Mouse (Mus musculus): ENCODE data around the gene Cpd. TPM values are rescaled to one million over a fixed set of nuclear protein-coding genes. Genes with fewer than 3 reads are reported as not detected.
A peak's percentile ranks its signal among the peaks of the same experiment; 100 is the strongest.

Cpd gene
- polyA plus RNA-seq, 1 experiment = 5.3 TPM

DNA sequence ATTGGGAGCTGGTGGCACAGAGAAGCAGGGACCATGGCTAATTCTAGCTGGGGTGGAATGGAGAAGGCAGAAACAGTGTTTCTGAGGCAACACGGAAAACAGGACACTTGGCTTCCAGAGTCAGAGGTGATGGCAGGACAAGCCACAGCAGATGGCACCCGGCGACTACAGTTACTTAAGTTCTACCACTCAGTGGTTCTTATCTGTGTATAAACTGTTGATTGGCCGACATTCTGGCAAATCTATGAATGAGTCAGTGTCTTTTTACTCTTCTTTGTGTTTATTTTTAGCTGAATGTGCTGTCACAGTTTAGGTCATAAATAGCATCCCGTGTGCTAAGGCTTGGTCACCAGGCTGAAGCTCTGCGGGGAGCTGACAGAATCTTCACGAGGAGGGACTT lies 10.3 kb upstream of the Cpd start:
- H3K27ac ChIP-seq (ENCODE audit: control insufficient read depth, insufficient read depth, low read depth, low read length, poor library complexity) = peak overlapping the region; percentile 33; the same call in 1 of the 2 replicates
- no peak overlapping the region for H3K4me3 ChIP-seq (replicated peaks; ENCODE audit: control insufficient read depth, low read depth, low read length)
- TF ChIP-seq POLR2A (IDR thresholded peaks at IDR 0.05; ENCODE audit: borderline replicate concordance, control insufficient read depth, low read depth, low read length) = no peak
- no peak for TF ChIP-seq CTCF (IDR thresholded peaks at IDR 0.05; ENCODE audit: control insufficient read depth, insufficient read depth, low read length)
- H3K4me1 ChIP-seq (ENCODE audit: control insufficient read depth, insufficient read depth, low read length) = peaks cover 3% of the 10 kb centered on the region
- WGBS = 60% methylated on average over 7 of the region's 7 CpGs

DNA sequence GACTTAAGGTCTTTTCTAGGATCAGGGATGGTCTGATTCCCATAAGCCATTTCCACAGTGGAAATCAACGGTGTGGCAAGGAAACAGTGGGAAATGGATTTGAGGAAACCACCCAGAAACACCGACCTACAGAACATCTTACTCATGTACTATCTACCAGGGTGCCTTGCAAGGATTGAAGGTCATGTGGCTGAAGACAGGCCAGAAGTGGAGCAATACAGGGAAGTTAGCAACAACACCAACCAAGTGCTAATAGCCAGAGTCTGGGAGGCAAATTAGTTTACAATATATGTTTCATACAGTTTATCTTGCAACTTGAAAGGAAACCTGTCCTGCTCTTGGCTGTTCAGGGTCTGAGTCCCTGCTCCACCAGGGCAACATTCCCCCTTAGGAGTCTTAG lies 9.8 kb upstream of the Cpd start:
- 28% methylated on average over 2 of the region's 2 CpGs for WGBS
- Histone ChIP-seq H3K27ac (ENCODE audit: control insufficient read depth, insufficient read depth, low read depth, low read length, poor library complexity) (peak overlapping the region; percentile 33; the same call in 1 of the 2 replicates), H3K4me3 (replicated peaks; ENCODE audit: control insufficient read depth, low read depth, low read length) (no peak overlapping the region), H3K4me1 (ENCODE audit: control insufficient read depth, insufficient read depth, low read length) (peaks cover 3% of the 10 kb centered on the region)
- TF ChIP-seq CTCF (IDR thresholded peaks at IDR 0.05; ENCODE audit: control insufficient read depth, insufficient read depth, low read length) = no peak
- no peak for TF ChIP-seq POLR2A (IDR thresholded peaks at IDR 0.05; ENCODE audit: borderline replicate concordance, control insufficient read depth, low read depth, low read length)

DNA sequence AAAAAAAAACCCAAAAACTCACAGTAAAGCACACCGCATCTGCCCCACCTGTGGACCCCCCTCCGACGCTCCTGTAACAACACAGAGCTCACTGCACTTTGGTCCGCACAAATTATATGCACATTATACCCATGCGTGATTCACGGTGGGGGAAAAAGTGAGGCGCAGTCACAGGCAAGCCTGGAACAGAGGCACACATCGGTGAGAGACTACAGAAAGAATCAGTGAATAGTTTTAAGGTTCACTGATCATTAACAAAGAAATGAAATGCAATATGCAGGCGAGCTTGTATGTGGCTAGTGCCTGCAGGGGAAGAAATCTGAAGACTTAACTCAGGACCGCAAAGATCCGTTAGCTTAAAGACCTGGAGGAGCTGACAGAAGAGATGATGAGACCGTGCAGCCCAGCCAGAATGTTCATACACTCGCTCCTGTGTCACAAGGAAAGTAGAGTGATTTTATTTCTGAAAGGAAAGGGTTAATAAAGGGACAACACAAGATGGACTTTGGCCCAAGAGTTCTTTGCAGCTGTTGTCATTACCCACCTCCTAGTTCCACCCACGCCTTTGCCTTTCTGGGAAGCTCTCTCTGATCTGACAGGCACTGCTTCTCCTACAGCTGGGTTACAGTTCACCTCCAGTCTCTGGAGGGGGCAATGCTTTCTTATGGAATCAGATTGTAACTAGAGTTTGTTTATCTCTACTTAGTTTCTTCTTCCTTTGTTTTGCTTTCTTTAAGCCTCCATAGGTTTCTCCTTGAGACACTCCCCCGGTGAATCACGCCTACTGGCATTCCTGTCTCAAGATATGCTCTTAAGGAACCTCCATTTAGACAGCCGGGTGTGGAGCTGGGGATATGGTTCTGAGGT lies 7.9 kb upstream of the Cpd start:
- Histone ChIP-seq H3K4me3 (replicated peaks; ENCODE audit: control insufficient read depth, low read depth, low read length) (no peak overlapping the region), H3K4me1 (ENCODE audit: control insufficient read depth, insufficient read depth, low read length) (peaks cover 3% of the 10 kb centered on the region), H3K27ac (ENCODE audit: control insufficient read depth, insufficient read depth, low read depth, low read length, poor library complexity) (no peak overlapping the region)
- TF ChIP-seq CTCF (IDR thresholded peaks at IDR 0.05; ENCODE audit: control insufficient read depth, insufficient read depth, low read length) = no peak
- WGBS = 86% methylated on average over 17 of the region's 17 CpGs

DNA sequence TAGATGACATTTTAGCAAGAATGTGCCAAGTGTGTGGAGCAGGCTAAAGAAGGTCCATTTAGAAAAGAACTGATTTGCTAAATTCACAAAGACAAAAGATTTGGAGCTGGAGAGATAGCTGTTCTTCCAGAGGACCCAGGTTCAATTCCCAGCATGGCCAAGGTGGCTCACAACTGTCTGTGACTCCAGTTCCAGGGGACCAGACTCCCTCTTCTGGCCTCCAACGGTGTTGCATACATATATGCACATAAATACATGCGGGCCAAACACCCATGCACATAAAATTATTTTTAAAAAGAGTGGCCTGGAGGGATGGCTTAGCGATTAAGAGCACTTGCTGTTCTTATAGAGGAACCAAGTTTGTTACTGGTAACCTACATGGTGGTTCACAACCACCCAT lies 4.7 kb upstream of the Cpd start:
- H3K4me1 ChIP-seq (ENCODE audit: control insufficient read depth, insufficient read depth, low read length) = peaks cover 2% of the 10 kb centered on the region; the same call in 1 of the 2 replicates
- H3K4me3 ChIP-seq (replicated peaks; ENCODE audit: control insufficient read depth, low read depth, low read length) = no peak overlapping the region
- TF ChIP-seq POLR2A (IDR thresholded peaks at IDR 0.05; ENCODE audit: borderline replicate concordance, control insufficient read depth, low read depth, low read length) (no peak), CTCF (IDR thresholded peaks at IDR 0.05; ENCODE audit: control insufficient read depth, insufficient read depth, low read length) (peak; percentile 39; the same call in 1 of the 2 replicates)
- H3K27ac ChIP-seq (ENCODE audit: control insufficient read depth, insufficient read depth, low read depth, low read length, poor library complexity) = no peak overlapping the region
- 72% methylated on average over 3 of the region's 3 CpGs for WGBS

DNA sequence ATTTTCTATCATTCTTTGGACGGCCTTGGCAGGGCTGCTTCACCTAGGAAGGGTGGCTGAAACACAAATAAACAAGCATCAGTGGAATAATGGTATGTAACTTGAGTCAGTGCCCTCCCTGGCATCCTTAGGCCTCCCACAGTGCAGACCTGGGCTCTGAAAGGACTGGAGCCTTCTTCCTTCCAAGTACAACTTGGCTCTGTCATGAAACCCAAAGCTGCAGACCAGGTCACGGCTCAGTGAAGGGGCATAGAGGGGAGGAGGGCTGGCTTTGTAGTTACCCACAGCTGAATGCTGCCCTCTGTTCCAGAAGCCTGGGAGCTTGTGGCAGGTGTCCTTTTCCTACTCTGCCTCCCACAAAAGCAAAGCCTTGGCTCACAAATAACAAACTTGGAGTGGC lies 2.8 kb upstream of the Cpd start:
- WGBS = 72% methylated on average over 2 of the region's 2 CpGs
- no peak overlapping the region; the same call in 1 of the 2 replicates for H3K27ac ChIP-seq (ENCODE audit: control insufficient read depth, insufficient read depth, low read depth, low read length, poor library complexity)
- H3K4me3 ChIP-seq (replicated peaks; ENCODE audit: control insufficient read depth, low read depth, low read length) = no peak overlapping the region
- H3K4me1 ChIP-seq (ENCODE audit: control insufficient read depth, insufficient read depth, low read length) = peaks cover 2% of the 10 kb centered on the region; the same call in 1 of the 2 replicates
- no peak for TF ChIP-seq POLR2A (IDR thresholded peaks at IDR 0.05; ENCODE audit: borderline replicate concordance, control insufficient read depth, low read depth, low read length)
- TF ChIP-seq CTCF (IDR thresholded peaks at IDR 0.05; ENCODE audit: control insufficient read depth, insufficient read depth, low read length) = no peak

DNA sequence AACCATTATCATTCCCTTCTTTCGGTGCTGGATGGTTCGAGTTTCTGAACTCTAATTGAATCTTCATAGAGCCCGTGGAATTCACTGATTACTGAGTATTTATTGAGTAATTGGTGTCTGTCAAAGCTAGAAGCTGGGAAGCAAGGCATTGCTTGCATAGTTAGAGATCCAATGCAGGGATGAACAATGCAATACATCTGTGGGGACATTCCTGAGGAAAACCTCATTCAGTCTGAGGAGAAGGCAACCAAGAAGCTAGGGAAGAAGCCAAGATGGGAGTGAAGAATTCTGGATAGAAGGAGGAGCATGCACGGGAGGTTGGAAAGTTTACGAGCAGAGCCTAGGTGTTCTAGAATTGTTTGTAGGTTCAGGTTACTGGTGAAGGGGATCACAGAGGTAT lies 1.3 kb upstream of the Cpd start:
- no peak for TF ChIP-seq CTCF (IDR thresholded peaks at IDR 0.05; ENCODE audit: control insufficient read depth, insufficient read depth, low read length)
- no peak for TF ChIP-seq POLR2A (IDR thresholded peaks at IDR 0.05; ENCODE audit: borderline replicate concordance, control insufficient read depth, low read depth, low read length)
- Histone ChIP-seq H3K4me1 (ENCODE audit: control insufficient read depth, insufficient read depth, low read length) (peaks cover 2% of the 10 kb centered on the region; the same call in 1 of the 2 replicates), H3K27ac (ENCODE audit: control insufficient read depth, insufficient read depth, low read depth, low read length, poor library complexity) (no peak overlapping the region), H3K4me3 (replicated peaks; ENCODE audit: control insufficient read depth, low read depth, low read length) (no peak overlapping the region)
- whole genome bisulfite sequencing = 79% methylated on average over 5 of the region's 5 CpGs

DNA sequence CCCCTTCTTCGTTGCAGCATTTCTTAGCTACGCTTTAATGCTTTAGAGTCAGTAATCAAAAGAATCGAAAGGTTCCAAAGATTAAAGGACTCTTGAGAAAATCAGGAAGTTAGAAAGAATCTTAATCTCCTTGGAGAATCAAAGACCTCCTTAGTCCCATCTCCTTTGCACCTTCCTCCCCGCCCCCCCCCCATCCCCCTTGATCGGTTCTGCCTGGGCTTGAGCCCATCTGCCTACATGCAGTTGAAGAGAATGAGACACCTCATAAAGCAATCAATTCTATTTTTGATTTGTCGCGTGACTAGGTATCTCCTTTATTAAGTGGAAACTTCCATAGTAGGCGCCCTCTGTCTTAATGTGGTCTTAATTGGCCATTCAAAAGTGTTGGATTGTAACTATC lies 536 bp upstream of the Cpd start:
- Histone ChIP-seq H3K27ac (ENCODE audit: control insufficient read depth, insufficient read depth, low read depth, low read length, poor library complexity) (no peak overlapping the region), H3K4me3 (replicated peaks; ENCODE audit: control insufficient read depth, low read depth, low read length) (no peak overlapping the region), H3K4me1 (ENCODE audit: control insufficient read depth, insufficient read depth, low read length) (peaks cover 2% of the 10 kb centered on the region; the same call in 1 of the 2 replicates)
- no peak for TF ChIP-seq CTCF (IDR thresholded peaks at IDR 0.05; ENCODE audit: control insufficient read depth, insufficient read depth, low read length)
- TF ChIP-seq POLR2A (IDR thresholded peaks at IDR 0.05; ENCODE audit: borderline replicate concordance, control insufficient read depth, low read depth, low read length) = no peak
- 23% methylated on average over 8 of the region's 8 CpGs for WGBS

DNA sequence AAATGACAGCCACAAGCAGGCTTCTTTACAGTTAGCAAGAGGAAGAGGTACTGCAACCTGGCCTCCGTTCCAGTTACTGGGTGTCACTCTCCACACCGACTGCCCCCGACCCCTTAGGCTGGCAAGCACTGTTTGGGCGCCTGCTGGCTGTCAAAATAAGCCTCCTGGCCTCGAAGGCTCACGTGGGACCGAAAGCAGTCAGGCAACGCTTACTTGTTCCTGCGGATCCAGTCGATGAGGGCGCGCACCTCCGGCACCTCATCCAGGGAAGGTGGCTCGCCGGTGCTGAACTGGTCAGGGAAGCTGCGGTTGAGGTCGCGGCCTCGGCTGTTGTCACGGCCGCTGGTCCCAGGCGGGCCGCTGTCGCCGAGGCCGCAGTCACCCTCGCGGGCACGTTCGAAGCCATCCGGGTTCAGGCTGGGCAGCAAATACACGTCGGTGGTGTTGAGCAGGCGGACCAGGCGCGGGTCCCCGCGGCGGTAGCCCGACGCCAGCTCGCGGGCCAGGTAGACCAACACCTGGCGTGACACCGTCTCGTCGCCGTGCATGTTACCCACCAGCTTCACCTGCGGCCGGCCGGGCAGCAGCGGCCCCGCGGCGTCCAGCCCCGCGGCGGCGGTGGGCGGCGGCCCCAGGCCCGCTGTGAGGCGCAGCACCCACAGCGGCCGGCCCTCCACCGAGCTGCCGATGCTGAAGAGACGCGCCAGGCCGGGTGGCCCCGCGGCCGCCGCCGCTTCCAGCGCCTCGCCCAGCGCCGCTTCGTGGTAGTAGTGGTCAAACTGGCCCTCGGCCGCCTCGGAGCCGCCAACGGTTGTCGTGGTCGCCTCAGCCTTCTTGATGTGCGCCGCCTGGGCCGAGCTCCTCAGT lies 574 bp downstream of the Cpd start:
- under 1% methylated on average over 90 of the region's 90 CpGs for WGBS
- H3K27ac ChIP-seq (ENCODE audit: control insufficient read depth, insufficient read depth, low read depth, low read length, poor library complexity) = peak overlapping the region; percentile 75
- TF ChIP-seq POLR2A (IDR thresholded peaks at IDR 0.05; ENCODE audit: borderline replicate concordance, control insufficient read depth, low read depth, low read length) (no peak), CTCF (IDR thresholded peaks at IDR 0.05; ENCODE audit: control insufficient read depth, insufficient read depth, low read length) (no peak)
- H3K4me1 ChIP-seq (ENCODE audit: control insufficient read depth, insufficient read depth, low read length) = peaks cover 2% of the 10 kb centered on the region; the same call in 1 of the 2 replicates
- H3K4me3 ChIP-seq (replicated peaks; ENCODE audit: control insufficient read depth, low read depth, low read length) = peak overlapping the region; percentile 81
